Mouse (Mus musculus) kidney, embryonic 16.5 days (tissue): ENCODE data around the gene Dtd2. TPM values are rescaled to one million over a fixed set of nuclear protein-coding genes. Genes with fewer than 3 reads are reported as not detected.

Source experiments
- polyA plus RNA-seq: library from polyadenylated mRNA; unstranded; fragments of >200 nt; fragmentation: Nextera tagmentation; extraction: Ambion mirVana; gene quantifications from 2 replicates; pipeline ENCODE4 v1.2.1, GENCODE M21; 2015

The Dtd2 gene
- polyA plus RNA-seq, 1 experiment from 2014 or later = 28.7 TPM

Other genes starting within 250 kb of the Dtd2 start
- gene Hectd1, start 177.0 kb downstream of the Dtd2 start, polyA plus RNA-seq = 37.3 and 41.8 TPM in 2 replicates
- 9.4 and 10.5 TPM in 2 replicates for gene Heatr5a, start 35.2 kb downstream of the Dtd2 start, polyA plus RNA-seq
- gene Gpr33, start 21.6 kb upstream of the Dtd2 start, polyA plus RNA-seq = not detected in 2 replicates
- gene Nubpl, start 91.2 kb upstream of the Dtd2 start, polyA plus RNA-seq = 16.6 and 16.8 TPM in 2 replicates